Mouse (Mus musculus): ENCODE results near the gene Vmn2r65.

Vmn2r65 gene

DNA sequence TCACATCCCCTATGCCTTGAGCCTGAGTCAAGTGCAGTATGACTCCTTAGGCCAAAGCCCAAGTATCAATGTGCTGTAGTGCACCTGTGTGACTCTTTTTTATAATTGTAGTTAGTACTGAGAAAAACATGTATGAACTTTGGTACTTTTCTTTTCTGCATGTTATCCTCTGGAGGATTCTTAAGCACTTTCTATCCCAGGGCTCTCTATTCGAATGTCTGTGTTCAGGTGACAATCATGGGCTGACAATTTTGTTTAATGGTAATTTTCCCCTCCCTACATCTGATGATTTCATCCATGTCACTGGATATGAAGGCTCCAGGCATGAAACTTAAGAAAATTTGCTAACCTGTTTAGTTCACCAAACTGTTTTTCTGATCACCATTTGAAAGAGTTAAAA lies at the start of gene Vmn2r65:
Gene Vmn2r65 (minus strand): TSS at position 101 of the 400 bp plus-strand sequence.
- in situ Hi-C loops (cut with MseI, MboI) = no loop called here

DNA sequence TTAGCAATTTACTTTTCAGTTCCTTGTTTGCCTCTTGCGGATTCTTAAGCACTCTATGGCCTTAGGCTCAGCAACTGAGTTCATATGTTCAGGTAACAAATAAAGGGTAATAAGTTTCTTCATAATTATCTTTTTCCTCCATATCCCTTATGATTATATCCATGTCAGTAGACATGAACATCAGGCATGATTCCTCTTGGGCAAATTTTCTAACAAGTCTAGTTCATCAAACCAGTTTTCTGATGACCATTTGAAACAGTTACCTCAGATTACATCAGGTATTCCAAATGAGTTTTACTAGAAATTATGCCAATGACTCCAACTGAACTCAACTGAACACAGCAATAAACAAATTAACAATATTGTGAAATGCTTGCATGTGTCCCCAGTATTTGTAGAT lies 48.3 kb upstream of the Vmn2r65 start, which contains the start of gene Vmn2r66:
Gene Vmn2r66 (minus strand): TSS at position 101 of the 400 bp plus-strand sequence.
- in situ Hi-C loops (cut with MseI, MboI) = no loop called here

GRCm38 (mm10) chr7:84996694-84997093 lies 32.8 kb upstream of the Vmn2r65 start:
- in situ Hi-C loops (cut with MseI, MboI) = no loop called here
